Mouse (Mus musculus) gastrocnemius, postnatal 25 days (tissue): ENCODE measurements around the gene Scrn2. TPM values are rescaled to one million over a fixed set of nuclear protein-coding genes. Genes with fewer than 3 reads are reported as not detected.
A peak's percentile ranks its signal among the peaks of the same experiment; 100 is the strongest.

ENCODE experiments used
- DNase-seq: peaks from one replicate; pipeline ENCODE4 v3.0.0; 2022
- long read RNA-seq, 2 experiments: library from polyadenylated mRNA; stranded (forward); transcript quantifications; one replicate each; pipeline ENCODE4 v2.0.0; 2021
- total RNA-seq, 2 experiments: library from RNA; stranded (reverse); gene quantifications; 1 replicate in 1 of 2; 2 replicates in 1 of 2; pipeline ENCODE4 v1.2.3; 2021

Scrn2 gene
- total RNA-seq = 1 to 10 TPM; 9.3 to 9.4 TPM
- long read RNA-seq, experiment 1, transcript Scrn2-201 (8 exons, 1,530 nt) = major isoform, 12 of 15 reads
- long read RNA-seq, experiment 1, partial matches to known transcripts = 2 of 15 reads
- long read RNA-seq, experiment 1, other reads (novel, unspliced or antisense) = 1 of 15 reads
- long read RNA-seq, experiment 2, transcript Scrn2-201 (8 exons, 1,530 nt) = major isoform, 27 of 32 reads
- long read RNA-seq, experiment 2, partial matches to known transcripts = 3 of 32 reads
- long read RNA-seq, experiment 2, other reads (novel, unspliced or antisense) = 2 of 32 reads

DNA sequence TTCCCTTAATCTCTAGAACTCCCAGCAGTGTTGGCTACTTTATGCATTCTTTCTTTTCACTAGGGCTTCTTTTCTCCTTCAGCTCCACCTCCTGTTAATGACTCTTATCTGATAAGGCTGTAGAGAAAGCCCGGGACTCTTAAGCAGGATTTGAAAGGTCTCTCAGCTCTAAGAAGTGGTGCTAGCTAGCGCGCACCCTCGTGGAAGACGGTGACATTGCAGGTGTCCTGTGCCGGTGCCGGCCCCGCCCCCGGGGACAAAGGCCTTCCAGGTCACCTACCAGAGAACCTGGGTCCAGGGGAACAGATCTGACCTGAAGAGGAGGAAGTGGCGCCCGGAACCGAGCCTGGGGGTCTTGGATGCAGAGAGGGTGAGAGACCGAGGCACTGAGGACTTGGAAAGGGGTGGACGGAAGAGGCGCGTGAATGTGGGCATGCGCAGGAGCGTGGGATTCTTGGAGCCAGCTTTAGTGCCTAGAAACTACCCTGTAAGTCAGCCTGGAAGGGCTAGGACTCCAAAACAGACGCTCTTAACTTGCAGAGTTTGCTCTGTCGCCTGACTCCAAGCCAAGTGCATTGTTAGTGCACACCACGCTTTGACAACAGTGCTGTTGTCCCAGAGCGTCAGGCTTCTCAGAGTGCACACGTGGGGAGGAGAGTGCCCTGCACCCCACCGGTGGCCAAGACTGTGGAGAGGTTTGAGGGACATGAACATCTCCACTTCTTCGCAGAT lies at the start of gene Scrn2:
Gene Scrn2, plus strand, starts transcription at position 253 of the 732 bp plus-strand sequence.
- DNase-seq = peak; percentile 73

DNA sequence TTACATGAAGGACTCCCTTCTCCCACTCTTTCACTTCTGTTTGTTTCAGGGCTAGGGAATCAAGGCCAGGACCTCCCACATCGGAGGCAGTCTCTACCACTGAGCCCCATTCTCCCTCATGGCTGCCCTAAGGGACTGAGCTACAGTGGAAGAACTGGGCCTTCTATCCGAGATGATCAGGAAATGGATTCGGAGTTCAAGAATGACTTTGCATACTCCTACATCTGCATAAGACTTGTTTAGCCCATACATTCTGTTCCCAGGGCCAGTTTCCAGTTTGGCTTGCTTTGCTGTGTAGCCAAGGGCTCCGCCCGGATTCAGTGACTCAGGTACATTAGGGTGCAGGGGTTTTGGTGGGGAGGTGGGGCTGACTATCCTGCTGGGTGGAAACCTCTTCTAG lies 49.7 kb upstream of the Scrn2 start:
- no peak for DNase-seq

GRCm38 (mm10) chr11:96981461-96981860 lies 48.3 kb upstream of the Scrn2 start:
- no peak for DNase-seq

DNA sequence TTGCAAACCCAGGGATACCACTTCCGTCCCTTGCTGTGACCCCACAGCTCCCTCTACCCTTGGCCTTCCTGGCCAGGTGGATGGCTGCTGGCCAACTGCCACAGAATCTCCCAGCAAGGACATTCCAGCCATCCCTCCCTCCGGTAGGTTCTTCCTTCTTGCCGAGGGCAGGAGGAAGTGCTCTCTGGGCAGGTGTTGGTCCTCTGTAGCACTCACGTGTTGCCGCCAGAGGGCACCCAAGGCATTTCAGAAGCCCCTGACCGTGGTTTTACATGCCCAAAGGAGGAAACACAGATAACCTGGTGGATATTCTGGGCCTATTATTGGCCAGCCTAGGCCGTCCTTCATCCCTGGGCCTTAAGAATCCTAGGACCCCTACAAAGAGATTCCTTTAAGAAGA lies 47.4 kb upstream of the Scrn2 start:
- DNase-seq = peak; percentile 61

- no peak for DNase-seq
Observed at GRCm38 (mm10) chr11:96982859-96983258, 46.9 kb upstream of the Scrn2 start, which contains the start of gene Sp2. Sp2 (minus strand) TSS chr11:96982959.

GRCm38 (mm10) chr11:96984903-96985302 lies 44.8 kb upstream of the Scrn2 start:
- no peak for DNase-seq

DNA sequence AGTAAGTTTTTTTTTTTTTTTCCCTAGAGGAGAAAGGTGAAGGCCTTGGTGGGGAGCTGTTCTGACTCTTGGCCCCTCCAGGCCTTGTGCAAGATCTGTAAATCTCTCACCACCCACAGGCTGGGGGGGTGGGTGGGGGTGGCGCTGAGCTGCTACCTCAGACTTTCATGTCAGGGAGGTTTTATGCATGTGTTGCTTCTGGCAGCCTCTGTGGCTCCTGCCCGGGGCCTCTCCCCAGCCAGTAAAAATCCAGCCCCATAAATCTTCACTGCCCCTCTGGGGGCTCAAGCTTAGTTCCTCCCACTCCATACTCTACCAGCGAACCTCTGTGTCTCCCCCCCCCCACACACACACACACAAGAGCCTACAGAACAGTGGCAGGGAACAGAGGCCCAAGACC lies 43.3 kb upstream of the Scrn2 start:
- DNase-seq = no peak

DNA sequence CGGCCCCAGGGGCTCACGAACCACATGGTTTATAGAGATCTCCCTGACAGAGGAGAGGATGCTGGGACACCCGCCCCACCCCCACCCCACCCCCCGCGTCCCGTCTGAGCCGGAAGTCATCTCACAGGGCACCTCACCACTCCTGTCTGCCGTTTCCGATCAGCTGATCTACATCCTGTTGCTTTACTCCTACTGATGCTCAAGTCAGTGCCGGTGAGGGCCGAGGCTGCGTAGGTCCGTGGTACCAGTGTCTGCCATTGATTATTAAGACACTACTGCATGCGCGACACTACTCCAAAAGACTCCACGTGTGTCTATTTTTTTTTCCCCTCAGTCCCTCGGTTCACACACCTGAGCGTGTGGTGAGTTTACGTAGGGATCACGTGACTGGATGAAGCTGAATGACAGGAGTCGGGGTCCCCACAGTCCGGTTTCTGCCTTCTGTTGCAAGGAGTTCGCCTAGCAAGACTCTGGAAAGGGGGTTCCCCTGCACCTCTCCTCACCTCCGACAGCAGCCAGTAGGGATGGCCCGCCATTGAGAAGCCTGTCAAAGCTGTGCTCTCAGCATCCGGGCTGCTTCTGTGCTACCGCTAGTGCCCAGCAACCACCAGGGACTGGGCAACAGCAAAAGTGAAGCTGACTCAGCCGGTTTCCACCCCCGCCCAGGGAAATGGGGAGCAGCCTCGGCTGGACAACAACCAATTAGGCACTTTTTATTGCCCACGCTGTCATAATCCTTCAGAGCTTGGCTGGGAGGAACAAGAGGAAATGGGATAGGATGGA lies 41.7 kb upstream of the Scrn2 start:
- DNase-seq = no peak

- no peak for DNase-seq
Observed at GRCm38 (mm10) chr11:96991501-96991900, 38.2 kb upstream of the Scrn2 start.

GRCm38 (mm10) chr11:96992722-96993311 lies 36.9 kb upstream of the Scrn2 start:
- no peak for DNase-seq

DNA sequence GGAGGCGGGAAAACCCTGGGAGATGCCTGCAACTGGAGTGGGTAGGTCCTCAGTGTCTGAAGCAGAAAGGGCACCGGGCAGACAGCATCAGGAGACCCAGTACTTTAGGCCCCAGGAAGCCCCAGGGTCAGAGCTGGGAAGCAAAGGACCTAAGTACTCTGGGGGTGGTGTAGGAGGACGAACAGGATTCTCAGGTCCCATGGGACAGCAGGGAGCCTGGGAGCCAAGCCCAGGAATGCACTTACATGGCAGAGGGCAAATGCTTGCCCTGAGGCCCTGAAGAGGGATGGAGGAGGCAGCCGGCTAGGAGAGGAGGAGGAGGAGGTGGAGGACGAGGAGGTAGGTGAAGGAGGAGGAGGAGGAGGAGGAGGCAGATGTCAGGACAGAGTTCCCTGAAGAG lies 34.7 kb upstream of the Scrn2 start:
- DNase-seq = no peak

GRCm38 (mm10) chr11:96995836-96996772 lies 33.6 kb upstream of the Scrn2 start:
- no peak for DNase-seq

DNA sequence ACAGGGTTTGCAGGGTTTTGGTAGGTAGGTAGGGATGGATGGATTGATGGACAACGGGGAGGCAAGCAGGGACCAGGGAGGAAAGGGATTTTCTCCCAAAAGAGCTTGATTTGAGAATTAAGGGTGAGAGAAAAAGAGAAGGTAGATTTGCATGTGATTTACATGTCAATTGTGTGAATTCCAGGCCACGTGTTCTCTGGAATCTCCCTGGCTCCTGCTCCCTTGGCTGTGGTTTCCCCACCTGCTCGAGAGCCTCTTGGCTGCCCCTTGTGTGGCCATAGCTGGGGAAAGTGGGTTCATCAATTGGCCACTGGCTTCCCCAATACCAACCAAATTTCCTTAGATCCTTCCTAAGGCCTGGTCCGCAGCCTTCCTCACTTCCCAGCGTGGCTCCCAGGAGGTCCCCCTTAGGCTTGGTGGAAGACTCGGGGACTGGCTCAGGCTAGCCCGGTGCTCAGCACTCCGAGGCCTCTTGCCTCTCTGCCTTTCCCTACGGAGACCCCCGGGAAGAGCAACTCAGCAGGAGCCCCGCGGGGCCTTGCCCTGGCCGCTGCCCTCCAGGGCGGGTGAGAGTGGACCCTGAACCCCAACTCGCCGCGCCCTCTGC lies 32.9 kb upstream of the Scrn2 start:
- no peak for DNase-seq

DNA sequence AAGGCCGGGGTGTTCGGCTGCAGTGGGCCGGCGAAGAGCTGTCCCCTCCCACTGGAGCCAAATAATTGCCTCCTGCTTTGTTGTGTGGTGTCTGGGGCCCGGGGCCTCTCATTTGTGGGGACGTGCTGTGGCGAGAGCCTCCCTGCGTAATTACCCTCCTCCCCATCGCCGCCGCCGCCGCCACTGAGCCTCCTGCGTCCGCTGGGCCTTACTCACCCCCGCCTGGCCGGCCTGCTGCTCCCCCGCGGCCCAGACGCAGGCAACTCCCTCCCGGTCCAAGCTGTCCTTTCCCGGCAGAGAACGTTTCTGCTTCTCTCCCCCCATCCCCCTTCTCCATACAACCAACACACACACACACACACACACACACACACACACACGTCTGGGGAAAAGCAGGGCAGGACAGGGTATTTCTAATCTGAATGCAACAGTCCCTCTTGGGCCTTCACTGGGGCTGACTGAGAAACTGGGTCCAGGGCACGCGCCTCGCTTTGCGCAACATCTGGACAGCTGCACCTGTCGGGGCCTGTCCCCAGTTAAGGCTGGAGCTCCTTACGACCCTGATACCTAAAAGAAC lies 32.3 kb upstream of the Scrn2 start:
- peak; percentile 38 for DNase-seq

GRCm38 (mm10) chr11:97003170-97003569 lies 26.6 kb upstream of the Scrn2 start:
- no peak for DNase-seq

DNA sequence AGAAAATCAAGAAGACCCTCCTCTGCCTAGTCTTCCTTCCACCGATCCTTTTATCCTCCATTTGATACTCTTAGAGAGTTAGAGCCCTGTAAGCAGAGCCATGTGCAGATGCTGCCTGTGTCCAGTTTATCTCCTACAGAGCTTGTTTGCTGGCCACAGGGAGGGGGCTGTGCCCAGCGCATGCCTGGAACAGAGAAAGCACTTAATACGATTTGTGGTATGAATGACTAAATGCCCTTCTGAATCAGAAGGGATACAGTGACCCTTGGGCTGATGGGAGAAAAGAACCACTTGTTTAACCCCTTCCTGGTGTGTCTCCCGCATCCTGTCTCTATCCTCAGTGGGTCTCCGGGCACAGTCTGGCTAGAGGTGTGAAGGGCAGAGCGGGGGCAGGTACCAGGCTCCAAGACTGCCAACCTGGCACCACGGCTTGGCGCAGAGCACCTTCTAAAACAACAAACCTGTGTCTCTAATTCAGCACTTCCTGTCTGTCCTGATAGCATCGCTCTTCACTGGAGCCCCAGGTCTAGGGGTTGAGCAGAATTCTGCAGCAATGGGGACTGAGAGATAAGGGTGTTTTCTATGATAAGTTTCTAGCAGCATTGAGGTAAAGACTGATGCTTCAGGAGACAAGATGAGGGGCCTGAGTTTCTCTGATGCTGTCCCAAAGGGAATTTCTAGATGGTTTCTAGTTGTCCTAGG lies 22.5 kb upstream of the Scrn2 start:
- DNase-seq = no peak

DNA sequence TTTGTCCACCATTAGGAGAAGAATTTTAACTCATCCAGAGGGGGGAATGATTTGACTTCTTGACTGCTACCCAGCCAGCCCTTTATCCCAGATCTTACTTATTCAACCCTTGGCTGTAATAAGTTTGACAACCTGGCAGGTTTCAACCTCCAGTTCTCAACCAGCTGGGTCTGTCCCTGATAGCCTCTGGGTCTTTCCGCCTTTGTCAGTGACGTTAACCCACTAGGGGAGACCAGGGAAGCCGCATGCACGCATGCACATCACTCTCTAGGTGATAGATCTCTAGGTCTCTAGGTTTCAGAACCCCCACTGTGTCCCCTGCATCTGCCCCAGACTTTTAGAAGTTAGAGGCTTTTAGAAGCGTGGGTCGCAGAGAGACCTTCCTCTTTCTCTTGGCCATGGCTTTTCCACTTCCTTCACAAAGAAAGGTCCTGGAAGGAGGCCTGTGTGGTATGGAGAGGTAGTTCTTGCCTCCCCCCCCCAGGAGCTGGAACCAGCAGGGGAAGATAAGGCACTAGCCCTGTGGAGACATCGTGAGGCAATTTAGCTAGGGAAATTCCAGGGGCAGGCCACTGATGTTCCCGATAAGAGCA lies 20.4 kb upstream of the Scrn2 start:
- DNase-seq = no peak

DNA sequence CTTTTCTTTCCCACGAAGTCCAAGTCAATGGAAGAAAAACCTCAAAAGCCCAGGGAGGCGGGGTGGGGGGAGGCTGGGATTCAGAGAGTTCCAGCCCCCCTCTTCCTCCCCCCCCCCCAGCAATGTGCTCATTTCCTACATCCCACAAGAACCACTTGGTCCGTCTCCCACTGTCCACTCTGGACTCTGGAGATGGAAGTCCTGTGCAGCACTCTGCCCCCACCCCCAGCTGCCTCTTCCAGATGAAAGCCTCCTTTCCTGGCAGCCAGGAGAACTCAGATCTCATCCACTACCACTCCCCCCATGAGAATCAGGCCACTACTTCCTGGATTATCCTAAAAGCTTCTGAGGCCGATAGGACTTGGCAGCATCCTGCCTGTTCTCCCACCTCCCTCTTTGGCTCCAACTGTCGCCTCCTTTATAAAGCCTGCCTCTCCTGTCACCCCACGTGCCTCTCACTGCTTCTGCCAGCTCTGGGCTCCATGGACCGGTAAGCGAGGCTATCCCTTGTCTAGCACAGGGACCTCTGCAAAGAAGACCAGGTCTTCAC lies 16.5 kb upstream of the Scrn2 start, which contains the start of gene Sp6:
Gene Sp6, plus strand, starts transcription at position 274 of the 550 bp plus-strand sequence.
- DNase-seq = no peak
